Mouse (Mus musculus) B cell, adult (primary cell): ENCODE data around the gene Fam167b. TPM values are rescaled to one million over a fixed set of nuclear protein-coding genes. Genes with fewer than 3 reads are reported as not detected.

Experiments
- total RNA-seq: library from RNA; stranded (reverse); gene quantifications from 4 replicates; pipeline ENCODE4 v1.2.4, GENCODE M21; 2023; ENCODE audit not compliant: inconsistent age

The Fam167b gene
- total RNA-seq = not detected in 4 replicates

DNA sequence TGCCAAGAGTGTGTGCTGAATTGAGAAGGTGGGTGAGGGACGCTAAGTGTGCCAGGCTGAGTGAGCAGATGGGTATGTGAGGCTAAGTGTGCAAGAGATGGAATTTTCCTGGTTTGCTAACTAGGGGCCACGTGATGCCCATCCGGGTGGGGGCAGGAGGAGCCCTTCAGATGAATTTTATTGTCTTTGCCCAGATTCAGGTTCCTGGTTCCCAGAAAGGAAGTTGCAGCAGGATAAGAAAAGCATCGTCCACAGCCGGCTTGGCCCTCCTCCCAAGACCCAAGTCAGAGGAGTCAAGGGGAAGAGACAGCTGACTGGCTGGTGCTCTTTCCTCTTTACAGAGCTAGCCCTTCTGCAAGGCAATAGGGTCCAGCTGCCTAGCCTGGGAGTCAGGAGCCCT, at the start of gene Fam167b:
TSS of gene Fam167b (minus strand) at position 84 of the 400 bp plus-strand sequence.

DNA sequence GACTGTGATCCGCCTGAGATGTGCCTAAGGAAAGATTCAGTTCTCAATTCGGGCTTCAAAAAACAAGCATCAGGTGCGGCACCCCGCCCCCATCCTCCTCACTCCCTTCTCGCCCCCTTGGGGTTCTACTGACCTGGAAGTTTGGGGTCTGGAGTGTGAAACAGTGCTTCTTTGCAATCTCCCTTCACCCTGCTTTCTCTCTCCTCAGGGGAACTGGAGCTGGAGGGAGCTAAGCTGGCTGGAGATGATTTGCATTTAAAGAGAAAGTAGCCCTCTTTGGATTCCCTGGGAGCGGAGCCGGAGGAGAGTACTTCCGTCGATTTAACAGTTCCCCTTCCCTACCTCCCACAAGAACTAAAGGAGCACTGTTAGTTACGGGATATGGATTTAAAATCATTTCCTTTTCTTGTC, 45.3 kb upstream of the Fam167b start, which contains the start of gene Ccdc28b:
TSS of gene Ccdc28b (minus strand) at position 267 of the 411 bp plus-strand sequence.

DNA sequence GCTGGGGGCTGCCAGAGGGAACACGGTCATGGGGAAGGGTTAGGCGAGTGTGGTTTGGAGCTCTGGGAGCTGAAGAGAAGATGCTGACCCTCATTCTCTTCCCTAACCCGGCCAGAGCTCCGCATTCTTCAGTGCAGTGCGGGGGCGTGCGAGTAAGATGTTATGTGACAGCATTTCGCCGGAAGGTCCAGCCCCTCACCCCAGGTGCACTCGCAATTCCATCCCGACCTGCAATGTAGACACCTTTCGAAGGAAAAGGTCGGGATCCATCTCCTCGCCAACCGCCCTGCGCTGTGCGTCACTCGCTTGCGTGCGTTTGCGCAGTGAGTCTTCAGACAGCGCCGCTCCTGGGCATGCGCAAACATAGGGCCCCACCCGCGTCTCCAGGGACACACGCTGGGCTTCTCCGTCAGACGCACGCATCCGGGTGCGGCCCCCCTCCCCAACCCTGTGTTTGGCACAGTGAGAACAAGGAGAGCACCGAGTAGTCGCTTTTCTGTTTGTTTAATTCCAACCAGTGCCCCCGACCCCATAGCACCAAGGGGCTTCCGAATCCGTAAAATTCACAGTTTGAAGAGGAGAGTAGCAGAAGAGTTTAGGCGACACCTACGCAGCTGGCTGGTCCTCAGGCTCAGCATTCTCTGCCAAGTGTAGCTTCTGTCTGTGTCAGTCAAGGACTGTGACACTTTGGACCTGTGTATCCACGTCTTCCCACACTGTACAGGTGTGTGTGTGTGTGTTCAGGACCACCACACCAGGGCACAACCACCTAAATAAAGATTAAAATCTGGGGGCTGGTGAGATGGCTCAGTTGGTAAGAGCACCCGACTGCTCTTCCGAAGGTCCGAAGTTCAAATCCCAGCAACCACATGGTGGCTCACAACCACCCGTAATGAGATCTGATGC, 40.7 kb upstream of the Fam167b start, which contains the start of gene Iqcc:
TSS of gene Iqcc (minus strand) at position 314 of the 906 bp plus-strand sequence.

DNA sequence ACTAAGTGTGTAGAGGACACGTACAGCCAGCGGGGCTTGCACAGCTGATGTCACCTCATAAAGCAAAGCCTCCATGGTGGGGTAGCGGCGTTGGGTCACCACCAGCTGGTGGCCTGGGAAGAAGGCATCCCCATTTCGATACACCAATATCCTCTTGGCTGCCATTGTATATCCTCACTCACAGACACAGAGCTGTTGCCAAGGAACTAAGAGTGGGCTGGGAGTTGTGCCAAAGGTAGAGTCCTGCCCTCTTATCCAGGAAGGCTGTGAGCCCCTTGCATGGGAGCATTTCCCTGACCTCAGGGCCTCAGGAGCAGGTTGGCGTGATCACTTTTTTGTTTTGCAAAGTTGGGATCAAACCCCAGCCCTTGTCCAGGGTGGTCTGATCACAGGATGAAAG, 35.7 kb upstream of the Fam167b start, which contains the start of gene Dcdc2b:
TSS of gene Dcdc2b (minus strand) at position 165 of the 400 bp plus-strand sequence.

DNA sequence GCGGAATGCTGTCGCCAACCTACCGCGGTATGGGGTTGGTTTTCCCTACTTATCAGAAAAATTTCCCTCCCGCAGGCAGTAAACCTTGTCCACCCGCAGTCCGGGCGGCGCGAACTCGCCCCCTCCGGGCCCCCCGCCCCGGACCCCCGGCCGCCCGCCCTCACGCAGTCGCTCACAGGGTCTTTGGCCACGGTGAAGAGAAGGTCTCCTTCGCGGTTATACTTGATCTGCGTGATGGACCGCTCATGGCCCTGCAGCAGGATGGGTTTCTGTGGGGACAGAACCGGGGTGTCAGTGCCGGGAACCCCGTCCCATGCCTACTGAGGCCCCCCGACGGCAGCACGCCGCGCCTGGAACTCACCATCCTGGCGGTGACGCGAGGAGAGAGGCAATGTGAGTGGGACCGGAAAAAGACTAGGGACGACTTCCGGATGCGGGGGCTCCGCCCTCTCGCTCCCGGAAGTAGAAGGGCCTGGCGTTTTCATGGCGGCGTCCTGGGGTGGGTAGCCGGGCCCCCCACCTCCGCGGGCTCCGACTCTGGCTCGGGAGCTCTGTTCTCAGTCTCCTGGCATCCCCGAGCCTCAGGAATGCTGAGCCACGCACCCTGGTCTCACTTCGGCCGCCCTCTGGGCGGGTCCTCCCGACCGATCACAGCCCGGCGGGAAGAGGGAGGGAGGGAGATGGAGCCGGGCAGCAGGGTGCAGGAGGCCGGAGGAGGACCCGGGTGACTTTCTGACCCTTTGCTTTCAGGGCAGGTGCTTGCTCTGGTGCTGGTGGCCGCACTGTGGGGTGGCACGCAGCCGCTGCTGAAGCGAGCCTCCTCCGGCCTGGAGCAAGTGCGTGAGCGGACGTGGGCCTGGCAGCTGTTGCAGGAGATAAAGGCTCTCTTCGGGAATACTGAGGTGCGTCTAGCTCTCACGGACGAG, 22.1 kb upstream of the Fam167b start, which contains the start of the genes Eif3i and Tmem234:
TSS of gene Eif3i (minus strand) at position 416 of the 926 bp plus-strand sequence.
TSS of gene Tmem234 (plus strand) at position 436 of the 926 bp plus-strand sequence.

DNA sequence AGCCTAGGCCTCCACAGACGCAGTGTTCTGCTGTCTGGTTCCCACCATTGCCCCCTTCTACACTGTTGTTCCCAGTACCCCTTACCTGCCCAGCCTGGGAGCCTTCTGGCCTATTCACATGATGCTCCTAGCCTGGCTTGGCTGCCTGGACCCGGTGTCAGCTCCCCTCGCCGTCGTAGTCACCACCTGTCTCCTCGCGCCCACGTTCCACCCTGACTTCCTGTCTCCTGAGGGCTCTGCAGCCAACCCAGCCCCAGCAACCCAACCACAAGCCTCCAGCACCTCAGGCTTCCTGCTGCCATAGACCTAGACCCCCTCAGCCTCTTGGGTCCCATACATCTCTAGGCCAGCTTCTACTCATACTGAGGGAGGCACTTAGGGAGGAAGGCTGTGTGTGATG, 4.9 kb downstream of the Fam167b start, which contains the start of gene Lck:
TSS of gene Lck (minus strand) at position 212 of the 400 bp plus-strand sequence.

DNA sequence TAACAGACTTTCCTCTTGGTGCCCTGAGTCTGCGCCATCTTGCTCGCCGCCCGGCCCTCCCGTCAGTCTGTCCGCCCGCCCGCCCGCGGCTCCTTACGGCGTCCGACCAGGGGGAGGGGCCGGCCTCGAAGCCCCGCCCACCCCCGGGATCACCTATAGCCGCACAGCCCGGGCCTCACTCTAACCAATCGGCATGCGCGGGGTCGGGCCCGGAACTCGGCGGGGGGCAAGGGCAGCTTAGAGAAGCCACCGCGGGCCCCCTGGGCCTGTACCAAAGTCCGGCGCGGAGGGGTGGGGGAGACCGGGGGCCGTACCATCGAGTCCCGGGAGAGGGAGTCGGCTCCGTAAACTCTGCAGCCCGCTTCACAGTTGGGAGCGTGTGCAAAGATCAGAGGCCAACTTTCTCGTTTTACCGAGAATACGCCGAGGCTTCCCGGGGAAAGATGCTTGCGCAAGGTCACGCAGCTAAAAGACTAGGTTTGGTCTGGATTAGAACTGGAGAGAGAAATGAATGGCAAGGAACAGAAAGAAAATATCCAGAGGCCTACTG, 35.7 kb downstream of the Fam167b start, which contains the start of gene Hdac1:
TSS of gene Hdac1 (minus strand) at position 122 of the 550 bp plus-strand sequence.

Other genes with a start within 250 kb of the Fam167b start
- gene Rbbp4, start 243.2 kb downstream of the Fam167b start, total RNA-seq = 166 to 175 TPM (median 171 TPM) in 4 replicates
- gene Zbtb8os, start 242.9 kb downstream of the Fam167b start, total RNA-seq = 37.3 to 44.0 TPM (median 41.2 TPM) in 4 replicates
- 2.7 to 3.6 TPM (median 3.1 TPM) in 4 replicates for gene Zbtb8a, start 200.4 kb downstream of the Fam167b start, total RNA-seq
- not detected in 4 replicates for gene Zbtb8b, start 137.7 kb downstream of the Fam167b start, total RNA-seq
- gene Bsdc1, start 117.0 kb downstream of the Fam167b start, total RNA-seq = 128 to 135 TPM (median 129 TPM) in 4 replicates
- gene Tssk3, start 87.5 kb downstream of the Fam167b start, total RNA-seq = 0.42 to 0.81 TPM in 2 of 4 replicates, not detected in the others
- 0.96 to 2.4 TPM (median 0.99 TPM) in 3 of 4 replicates, not detected in the other for gene Fam229a, start 87.4 kb downstream of the Fam167b start, total RNA-seq
- gene Marcksl1, start 65.0 kb downstream of the Fam167b start, total RNA-seq = 75.1 to 90.8 TPM (median 82.9 TPM) in 4 replicates
- 156 to 175 TPM (median 161 TPM) in 4 replicates for gene Hdac1, start 35.8 kb downstream of the Fam167b start, total RNA-seq
- gene Lck, start 4.9 kb downstream of the Fam167b start, total RNA-seq = 25.0 to 36.7 TPM (median 29.8 TPM) in 4 replicates
- gene Eif3i, start 22.1 kb upstream of the Fam167b start, total RNA-seq = 156 to 162 TPM (median 160 TPM) in 4 replicates
- gene Tmem234, start 22.1 kb upstream of the Fam167b start, total RNA-seq = 111 to 128 TPM (median 118 TPM) in 4 replicates
- gene Dcdc2b, start 35.7 kb upstream of the Fam167b start, total RNA-seq = 0.84 to 2.4 TPM (median 1.4 TPM) in 4 replicates
- 16.6 to 21.8 TPM (median 18.0 TPM) in 4 replicates for gene Iqcc, start 40.5 kb upstream of the Fam167b start, total RNA-seq
- gene Ccdc28b, start 45.4 kb upstream of the Fam167b start, total RNA-seq = 14.4 to 21.1 TPM (median 17.6 TPM) in 4 replicates
- gene Txlna, start 62.5 kb upstream of the Fam167b start, total RNA-seq = 73.6 to 90.3 TPM (median 86.7 TPM) in 4 replicates
- gene Kpna6, start 94.2 kb upstream of the Fam167b start, total RNA-seq = 39.2 to 48.0 TPM (median 44.4 TPM) in 4 replicates
- gene Tmem39b, start 118.3 kb upstream of the Fam167b start, total RNA-seq = 16.8 to 19.2 TPM (median 17.5 TPM) in 4 replicates
- gene Khdrbs1, start 163.8 kb upstream of the Fam167b start, total RNA-seq = 129 to 134 TPM (median 132 TPM) in 4 replicates
- gene Ptp4a2, start 232.7 kb upstream of the Fam167b start, total RNA-seq = 370 to 439 TPM (median 425 TPM) in 4 replicates